Mouse (Mus musculus): Measurements from ENCODE around the gene Mrpl38. TPM values are rescaled to one million over a fixed set of nuclear protein-coding genes. Genes with fewer than 3 reads are reported as not detected.

The Mrpl38 gene
- total RNA-seq, 4 experiments from 2014 or later = 60.0 to 66.2 (median 63.9) TPM

DNA sequence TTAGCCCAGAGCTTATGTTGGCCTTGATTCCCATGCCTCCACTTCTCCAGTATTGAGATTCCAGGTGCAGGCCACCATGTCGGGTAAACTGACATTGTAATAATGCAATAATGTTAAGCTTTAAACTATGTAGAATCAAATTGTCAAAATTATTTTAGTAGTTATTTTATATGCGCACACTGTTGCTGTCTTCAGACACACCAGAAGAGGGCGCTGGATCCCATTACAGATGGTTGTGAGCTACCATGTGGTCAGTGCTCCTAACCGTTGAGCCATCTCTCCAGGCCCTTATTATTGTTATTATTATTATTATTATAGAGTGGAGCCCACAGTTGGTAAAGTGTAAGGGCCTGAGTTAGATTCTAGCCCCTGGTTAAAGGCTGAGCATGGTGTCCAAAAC is 27.6 kb downstream of the Mrpl38 start:
- no peak for DNase-seq (ENCODE audit: low spot score)

DNA sequence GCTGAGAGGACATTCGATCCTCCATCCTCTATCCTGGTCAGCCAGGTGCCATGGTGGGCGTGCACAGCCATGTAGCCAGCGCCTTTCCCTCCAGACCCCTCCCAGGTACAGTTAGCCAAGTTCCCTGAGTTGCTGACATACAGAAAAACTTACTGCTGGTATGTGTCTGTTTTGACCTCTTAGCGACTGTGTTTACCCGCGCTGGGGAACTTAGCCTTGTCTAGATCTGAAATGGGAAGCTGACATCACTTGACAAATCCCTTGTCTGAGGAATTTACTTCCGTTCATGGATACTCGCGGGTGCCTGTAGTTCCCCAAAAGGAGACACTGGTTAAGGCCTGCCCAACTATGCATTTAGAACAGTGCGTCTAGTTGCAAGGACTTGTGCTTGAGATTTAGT is 28.1 kb downstream of the Mrpl38 start:
- no peak for DNase-seq (ENCODE audit: low spot score)

DNA sequence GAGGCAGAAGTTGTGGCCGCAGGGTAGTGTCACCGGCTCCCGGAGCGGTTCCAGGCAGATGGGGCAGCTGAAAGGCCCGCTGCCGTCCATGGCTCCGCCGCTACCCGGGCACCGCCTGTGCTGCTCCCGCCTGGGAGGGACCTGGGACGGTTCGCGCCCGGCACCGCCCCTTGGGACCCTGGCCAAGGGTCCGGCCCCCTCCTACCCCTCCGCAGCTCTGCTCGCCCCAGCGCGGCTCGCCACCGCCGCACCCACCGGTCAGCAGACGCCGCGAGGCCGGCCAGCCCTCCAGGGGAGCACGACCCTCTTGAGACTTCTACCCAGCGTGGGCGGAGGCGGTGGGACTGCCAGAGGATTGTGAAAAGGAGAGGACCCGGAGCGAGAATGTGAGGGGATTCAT is 28.5 kb downstream of the Mrpl38 start:
- peak; percentile 85 for DNase-seq (ENCODE audit: low spot score)

DNA sequence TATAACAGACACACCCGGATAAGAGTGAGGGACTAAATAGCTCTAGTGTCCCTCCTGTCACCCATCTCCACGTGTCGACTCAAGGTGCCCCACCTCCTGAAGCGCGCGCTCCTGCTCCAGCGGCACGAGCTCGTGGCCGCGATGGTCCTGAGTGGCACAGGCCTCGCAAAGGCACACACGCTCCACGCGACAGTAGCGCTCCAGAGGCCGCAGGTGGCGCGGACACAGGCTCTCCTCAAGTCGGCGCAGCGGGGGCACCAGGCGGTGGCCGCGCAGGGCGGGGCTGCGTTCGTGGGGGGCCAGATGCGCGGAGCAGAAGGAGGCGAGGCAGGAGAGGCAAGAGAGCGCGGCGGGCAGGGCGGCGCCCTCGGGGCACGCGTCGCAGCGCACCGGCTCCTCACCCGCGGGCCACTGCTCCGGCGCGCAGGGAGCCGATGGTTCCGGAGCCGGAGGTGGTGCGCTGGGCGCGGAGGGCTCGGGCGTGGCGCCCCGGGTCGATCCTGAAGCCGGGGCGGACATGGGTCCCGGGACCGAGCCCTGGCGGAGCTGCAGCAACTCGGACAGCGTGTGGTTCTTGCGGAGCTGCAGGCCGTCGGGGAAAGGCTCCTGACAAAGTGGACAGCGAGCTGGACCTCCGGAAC is 29.1 kb downstream of the Mrpl38 start:
- no peak for DNase-seq (ENCODE audit: low spot score)

DNA sequence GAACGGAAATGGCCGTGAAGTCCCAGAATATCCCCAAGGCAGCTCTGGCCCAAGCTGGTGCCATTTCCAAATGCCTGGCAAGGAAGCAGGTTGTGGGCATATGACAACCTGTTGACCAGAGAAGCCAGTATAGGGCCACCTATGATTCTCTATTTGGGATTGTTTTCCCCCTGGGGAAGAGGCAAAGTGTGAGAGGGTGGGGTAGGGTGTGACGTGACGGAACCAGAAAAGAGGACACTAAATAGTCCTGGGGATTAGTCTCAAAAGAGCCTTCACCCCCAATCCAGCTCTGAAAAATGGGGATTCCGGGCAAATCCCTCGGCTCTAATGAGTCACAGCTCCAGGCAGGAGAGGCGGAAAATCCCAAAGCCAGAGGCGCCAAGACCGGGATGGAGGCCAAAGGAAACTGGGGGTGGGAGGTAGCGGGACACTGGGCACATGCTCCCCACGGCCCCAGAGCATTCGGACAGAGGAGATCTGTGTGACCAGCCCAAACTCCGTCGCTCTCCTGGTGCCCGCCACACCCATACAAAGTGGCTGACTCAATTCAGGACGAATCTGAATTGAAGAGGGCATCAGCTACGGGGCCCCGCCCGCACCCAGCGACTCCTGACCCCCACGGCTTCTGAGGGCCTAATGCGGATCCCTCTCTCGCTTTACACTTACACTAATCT is 30.1 kb downstream of the Mrpl38 start:
- peak; percentile 91 for DNase-seq (ENCODE audit: low spot score)

DNA sequence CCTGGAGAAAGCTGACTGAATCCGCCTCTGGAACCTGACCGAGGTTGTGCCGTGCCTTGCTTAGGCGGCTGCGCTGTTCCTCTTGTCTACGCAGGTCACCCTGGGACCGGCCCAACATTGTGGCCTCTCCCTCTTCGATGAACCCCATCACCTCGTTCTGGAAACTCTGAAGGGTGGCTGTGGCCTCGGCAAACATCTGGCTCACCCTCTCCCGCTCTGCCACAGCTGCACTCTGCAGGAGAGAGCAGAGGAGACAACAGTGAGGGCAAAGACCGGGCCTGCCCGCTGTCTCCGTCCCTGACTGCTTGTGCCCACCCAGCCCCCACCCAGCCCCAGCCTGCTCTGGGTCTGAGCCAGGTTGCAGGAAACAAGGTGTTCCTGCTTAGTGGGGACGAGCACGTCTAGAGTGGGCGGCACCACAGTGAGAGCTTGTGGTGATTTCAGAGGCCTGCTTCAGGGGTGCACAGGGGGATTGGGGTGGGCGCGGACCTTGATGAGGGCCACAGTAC is 30.8 kb downstream of the Mrpl38 start:
- DNase-seq (ENCODE audit: low spot score) = no peak

DNA sequence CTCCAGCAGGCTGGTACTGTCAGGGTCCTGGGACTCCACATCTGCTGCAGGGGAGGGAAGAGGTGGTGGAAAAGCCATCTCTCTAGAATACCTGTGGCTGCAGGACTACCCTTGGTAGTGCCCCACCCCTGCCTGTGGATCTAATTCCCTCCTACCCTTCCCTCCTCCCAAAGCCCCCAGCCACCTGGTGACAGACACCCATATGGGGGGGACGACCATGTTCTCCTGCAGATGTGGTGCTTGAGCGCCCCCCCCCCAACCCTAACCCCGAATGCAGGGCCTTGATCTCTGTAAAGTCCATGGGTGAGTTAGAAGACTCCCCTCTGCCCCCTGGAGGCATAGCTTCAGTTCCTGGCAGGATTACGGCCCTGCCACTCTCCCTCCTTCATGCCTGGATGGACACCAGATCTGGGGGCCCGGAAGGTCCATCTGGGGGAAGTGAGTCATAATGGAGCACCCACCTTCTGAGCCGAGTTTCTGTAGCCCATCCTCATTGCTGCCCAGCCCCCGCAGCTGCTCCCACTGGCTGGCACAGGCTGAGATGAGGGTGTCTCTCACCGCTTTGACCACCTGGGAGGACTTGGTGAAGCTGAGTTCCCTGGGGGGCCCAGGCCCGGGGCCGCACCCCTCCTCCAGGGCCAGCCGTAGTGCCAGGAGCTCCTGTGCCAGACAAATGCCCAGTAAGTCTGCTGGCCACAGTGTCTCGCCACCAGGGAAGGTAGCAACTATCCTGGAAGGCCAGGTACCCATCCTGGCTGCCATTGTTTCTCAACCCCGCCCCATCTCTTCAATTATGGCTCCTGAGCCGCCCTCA is 31.5 kb downstream of the Mrpl38 start:
- DNase-seq (ENCODE audit: low spot score) = no peak

DNA sequence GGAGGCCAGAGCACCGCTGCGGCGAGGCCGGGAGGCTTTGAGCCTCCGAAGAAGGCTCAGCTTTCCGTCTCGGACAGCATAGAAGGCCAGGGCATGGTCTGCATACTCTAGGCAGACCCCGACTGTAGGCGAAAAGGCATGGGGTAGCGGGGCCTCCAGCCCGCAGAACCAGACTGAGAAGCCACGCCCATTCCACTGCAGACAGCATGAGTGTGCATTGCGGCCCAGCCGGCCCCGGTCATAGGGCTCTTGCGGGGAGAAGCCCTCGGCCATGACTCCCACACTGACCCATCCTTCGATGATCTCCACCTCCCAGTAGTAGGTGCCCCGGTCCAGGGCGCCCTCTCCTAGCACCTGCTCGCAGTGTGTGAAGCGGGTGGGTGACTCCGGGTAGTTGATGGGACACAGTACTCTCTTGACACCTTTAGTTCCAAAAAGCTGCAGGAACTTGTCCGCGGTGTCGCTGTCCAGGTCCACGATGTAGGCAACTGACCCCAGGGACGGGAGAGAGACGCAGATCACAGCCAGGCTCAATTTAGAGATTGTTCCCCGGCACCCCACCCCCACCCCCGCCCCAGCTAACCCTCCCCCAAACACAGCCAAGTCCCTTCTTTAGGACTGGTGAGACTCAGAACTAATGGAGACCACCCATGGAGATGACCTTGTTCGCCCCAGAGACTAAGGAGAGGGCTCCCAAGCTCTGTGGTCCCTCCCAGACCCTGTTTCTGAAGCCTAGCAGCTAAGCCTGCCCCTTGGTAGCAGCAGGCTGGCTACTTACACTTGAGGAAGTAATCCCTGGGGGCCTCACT is 32.3 kb downstream of the Mrpl38 start:
- no peak for DNase-seq (ENCODE audit: low spot score)

DNA sequence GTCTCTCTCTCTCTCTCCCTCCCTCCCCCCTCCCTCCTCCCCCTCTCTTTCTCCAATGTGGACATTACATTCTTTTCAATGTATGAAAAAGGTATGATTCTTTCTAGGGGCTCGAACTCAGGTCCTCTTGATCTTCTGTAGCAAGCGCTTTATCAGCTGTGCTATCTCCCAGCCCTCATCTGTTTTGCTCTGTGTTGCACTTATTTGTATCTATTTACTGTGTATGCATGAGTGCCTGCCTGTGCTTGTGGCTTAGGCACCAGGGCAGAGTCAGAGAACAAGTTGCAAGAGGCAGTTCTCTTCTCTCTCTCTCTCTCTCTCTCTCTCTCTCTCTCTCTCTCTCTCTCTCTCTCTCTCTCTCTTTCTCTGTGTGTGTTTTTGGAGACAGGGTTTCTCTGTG is 33.6 kb downstream of the Mrpl38 start:
- DNase-seq (ENCODE audit: low spot score) = no peak

DNA sequence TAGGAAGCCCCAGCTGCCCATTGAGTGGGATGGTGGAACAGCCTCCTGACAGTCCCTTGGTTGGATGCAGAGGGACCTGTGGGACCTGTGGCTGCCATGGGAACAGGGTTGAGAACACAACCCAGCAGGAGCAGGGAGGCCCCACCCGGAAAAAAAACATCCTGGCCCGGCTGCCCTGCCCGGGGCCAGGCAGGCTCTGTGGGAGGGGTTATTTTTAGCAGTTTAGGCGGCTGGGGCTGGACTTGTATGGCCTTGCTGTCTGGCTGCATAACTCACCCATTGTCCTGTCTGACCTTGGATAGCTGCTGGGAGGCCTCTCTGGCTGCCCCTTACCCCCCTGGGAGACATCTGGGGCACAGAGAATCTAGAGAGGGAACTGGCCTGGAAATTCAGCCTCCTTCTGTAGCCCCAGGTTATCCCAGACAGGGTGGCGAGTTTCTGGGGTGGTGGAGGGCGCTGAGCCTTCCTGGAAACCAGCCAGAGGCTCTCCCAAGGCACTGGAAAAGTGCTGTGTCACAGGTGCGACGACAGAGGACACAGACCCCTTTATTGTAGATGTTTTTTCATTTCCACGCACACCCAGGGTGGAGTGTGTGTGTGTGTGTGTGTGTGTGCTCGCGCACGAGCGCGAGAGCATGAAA is 34.5 kb downstream of the Mrpl38 start:
- DNase-seq (ENCODE audit: low spot score) = peak; percentile 87

DNA sequence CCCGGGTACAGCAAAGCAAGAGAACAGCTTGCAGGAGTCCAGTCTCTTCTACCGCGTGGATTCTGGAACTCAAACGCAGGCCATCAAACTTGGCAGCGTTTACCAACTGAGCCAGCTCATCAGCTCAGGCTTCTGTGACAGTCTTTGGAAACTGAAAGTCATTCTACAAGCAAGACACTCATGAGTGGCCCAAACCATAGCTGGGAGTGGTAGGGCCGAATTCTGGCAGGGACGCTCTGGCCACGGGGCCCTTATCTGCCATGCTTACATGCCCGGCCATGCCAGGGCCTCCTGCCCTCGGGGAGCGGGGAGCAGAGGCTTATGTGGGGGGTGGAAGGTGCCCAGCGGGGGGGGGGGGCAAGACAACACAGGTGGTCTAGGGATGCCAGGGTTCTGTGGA is 35.1 kb downstream of the Mrpl38 start:
- DNase-seq (ENCODE audit: low spot score) = no peak

DNA sequence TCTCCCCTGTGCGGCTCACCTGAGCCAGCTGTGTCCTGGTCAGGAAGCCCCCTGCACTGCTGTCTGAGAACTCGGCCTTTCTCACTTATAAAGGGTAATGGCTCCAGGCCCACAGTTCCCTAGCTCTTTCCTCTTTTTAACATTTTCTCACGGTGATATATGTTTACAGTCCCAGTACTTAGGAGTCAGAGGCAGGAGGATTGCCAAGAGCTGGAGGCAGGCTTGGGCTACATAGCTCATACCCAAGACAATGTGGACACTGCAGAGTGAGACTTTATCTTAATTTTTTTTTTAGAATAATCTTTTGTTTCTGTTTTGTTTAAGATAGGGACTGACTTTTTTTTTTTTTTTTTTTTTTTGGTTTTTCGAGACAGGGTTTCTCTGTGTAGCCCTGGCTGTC is 36.2 kb downstream of the Mrpl38 start:
- DNase-seq (ENCODE audit: low spot score) = no peak

DNA sequence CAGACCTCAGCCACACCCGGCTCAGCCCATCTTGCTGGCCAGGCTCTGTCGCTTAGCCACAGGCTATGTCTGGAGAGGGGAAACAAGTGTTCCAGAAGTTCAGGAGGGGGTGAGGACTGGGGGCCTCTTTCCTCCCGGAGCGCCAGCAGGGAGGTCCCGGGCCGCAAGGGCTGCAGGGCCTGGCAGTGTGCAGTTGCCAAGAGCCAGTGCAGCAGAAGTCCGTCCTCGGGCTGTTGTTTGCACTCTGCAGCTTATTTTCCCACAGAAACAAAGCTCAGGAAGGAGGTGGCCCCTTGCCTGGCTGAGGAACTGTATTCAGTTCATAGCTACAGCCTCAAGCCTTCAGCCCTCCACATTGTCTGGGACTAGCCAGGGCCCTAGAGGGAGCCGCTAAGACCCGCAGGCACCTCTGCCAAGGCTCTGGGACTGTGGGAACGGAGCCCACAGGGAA is 36.7 kb downstream of the Mrpl38 start:
- DNase-seq (ENCODE audit: low spot score) = no peak

DNA sequence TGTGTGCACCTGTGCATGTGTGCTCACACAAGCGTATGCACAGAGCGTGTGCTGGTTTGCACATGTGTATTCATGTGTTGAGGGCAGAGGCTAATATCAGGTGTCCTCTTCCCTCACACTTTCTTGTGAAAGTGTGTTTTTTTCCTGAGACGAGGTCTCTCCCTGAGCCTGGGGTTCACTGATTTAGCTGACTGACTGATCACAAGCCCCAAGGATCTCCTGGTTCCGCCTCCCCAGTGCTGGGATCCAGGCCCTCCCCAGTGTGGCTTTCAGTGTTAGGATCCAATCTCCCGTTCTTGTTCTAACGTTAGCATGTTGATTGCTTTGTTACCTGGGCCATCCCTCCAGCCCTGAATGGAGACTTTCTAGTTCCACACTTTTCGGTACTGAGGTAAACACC is 37.8 kb downstream of the Mrpl38 start:
- no peak for DNase-seq (ENCODE audit: low spot score)

DNA sequence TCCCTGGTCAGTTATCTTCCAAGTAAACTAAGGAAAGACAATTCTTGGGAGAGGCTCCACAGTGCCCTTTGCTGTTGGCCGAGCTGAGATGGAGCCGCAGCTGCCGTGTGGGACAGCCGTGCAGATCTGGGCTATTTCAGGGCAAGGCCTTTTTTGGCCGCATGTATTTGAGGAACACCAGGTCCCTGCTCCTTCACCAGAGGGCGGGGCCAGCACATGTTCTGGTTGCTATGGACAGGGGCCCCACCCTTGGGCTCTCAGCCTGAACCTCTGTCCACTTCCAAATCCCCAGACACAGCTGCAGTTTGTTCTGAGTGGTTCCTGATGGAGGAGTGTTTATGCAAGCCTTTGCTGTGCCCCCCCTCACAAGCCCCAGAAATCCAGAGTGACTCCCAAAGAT is 38.3 kb downstream of the Mrpl38 start:
- DNase-seq (ENCODE audit: low spot score) = peak; percentile 90

DNA sequence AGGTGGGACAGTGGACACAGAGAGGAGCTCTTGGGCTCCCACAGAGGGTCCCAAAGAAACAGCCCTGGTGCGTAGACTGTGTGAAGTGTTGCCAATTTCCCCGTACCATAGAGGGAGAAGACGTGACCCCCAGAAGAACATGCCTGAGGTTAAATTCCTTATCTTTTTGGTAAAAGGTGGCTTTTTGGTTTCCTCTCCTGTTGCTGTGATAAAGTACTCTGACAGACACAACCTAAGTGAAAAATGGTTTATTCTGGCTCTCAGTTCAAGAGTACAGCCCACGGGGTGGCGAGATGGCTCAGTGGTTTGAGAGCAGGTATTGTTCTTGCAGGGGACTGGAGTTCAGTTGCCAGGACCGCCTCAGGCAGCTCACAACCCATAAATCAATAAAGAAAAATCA is 39.2 kb downstream of the Mrpl38 start:
- no peak for DNase-seq (ENCODE audit: low spot score)

DNA sequence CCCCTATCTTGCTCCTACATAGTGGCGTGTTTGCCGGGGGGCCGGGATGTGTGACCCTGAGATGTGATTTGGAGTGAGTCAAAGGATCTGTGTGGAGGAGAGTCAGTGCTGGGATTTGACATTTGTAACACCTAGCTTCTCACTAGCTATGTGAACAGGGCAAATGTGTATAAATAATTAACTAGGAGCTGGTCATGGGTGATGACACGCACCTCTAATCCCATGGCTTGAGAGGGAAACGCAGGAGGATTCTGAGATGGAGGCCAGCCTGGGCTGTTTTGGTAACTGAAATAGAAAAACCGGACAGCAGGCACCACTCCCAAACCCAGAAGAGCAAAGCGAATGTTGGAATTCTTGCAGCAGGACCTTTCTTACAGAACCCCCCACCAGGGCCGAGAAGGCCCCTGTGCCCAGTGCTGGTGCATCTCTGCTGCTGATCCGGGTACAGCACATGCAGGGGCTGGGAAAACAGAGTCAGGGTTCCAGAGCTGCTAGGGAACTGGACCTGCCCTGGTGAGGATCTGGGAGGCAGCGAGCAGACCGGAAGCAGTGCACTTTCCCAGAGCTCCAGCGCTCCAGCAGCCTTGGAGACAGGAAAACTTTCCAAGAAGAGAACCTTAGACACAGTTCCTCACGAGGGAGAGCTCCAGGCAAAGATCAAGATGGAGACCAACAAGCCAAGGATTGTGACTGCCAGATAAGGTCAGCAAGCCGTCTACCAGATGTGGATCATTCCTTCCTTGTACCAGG is 39.8 kb downstream of the Mrpl38 start:
- no peak for DNase-seq (ENCODE audit: low spot score)

DNA sequence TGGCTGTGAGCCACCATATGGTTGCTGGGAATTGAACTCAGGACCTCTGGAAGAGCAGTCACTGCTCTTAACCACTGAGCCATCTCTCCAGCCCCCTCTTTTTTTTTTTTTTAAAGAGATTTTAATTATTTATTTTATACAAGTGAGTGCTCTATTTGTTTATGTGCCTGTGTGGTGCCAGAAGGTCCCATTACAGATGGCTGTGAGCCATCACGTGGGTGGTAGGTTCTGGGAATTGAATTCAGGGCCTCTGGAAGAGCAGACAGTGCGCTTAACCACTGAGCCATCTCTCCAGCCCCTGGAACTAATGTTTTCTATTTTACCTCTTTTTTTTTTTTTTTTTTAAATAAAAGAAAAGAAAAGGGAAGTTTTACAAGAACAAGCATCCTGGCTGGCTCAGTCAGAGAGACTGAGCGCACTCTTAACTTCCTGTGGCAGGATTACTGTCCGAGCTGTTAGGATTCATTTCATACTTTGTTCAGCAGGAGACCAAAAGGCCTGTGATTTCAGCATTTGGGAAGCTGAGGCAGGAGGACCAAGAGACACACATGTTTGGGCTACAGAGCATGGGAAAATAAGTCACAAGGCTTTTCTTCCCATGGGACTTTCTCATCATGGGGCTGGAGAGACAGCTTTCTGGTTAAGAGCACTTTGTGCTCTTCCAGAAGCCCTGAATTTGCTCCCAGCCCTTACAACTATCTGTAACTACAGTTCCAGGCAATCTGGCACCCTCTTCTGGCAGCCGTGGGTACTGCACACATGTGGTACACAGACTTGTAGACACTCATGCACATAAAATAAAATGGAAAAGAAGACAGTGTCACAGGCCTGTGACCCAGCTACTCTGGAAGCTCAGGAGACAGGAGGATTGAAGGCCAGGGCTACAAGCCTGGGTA is 42.2 kb downstream of the Mrpl38 start:
- no peak for DNase-seq (ENCODE audit: low spot score)

DNA sequence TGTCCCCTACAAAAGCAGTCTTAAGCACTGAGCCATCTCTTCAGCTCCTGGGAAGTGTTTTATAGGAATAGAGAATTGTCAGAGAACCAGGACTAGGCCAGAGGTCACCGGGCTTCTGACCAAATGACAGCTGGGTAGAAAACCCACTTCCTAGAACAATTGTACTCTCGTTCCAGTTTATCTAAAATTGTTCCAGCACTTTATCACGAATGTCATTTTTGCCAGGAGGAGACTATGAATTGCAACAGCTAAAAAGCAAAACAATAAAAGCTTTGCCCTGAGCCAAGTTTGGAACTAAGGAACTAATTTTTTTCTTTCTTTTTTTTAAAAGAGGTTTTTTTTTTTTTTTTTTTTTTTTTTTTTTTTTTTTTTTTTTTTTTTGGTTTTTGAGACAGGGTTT is 43.1 kb downstream of the Mrpl38 start:
- DNase-seq (ENCODE audit: low spot score) = peak; percentile 81

All from heart, adult 8-10 months (tissue).